Mouse (Mus musculus) adrenal gland, adult 2 months (tissue): ENCODE results near the gene Cd2bp2. TPM values are rescaled to one million over a fixed set of nuclear protein-coding genes. Genes with fewer than 3 reads are reported as not detected.
A peak's percentile ranks its signal among the peaks of the same experiment; 100 is the strongest.
"Not testable (repeated sequence)": the region's sequence is repeated elsewhere in the genome, so short reads cannot be mapped to it uniquely, and the experiment has no call there.

ENCODE experiments used
- DNase-seq: peaks from one replicate; pipeline ENCODE4 v3.0.0; 2021
- polyA plus RNA-seq: library from polyadenylated mRNA; depleted of rRNA; stranded (reverse); fragments of >200 nt; gene quantifications from 2 replicates; pipeline ENCODE4 v1.2.3, GENCODE M21; 2012
- total RNA-seq, 2 experiments: library from RNA; stranded (reverse); gene quantifications; 2 replicates each; pipeline ENCODE4 v1.2.3; 2021

The Cd2bp2 gene
- total and polyA plus RNA-seq, 3 experiments, result 13.8 to 67.6 (median 37.6) TPM

DNA sequence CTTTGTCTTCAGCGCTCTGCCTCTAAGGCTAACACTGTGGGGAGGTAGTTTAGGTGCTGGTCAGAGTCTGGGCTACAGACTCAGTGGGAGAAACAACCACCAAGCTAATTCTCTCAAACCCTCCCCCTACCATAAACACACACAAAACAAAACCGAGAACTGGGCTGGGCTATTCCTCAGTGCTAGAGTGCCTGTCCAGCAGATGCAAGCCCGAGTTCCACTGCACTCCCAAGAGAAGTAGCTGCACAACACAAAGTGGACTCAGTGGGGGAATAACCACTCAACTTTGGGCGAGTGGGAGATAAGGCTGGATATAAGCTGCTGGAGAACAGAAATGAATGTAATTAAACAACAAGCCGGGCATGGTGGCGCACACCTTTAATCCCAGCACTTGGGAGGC is 5.2 kb downstream of the Cd2bp2 start:
- no peak for DNase-seq

DNA sequence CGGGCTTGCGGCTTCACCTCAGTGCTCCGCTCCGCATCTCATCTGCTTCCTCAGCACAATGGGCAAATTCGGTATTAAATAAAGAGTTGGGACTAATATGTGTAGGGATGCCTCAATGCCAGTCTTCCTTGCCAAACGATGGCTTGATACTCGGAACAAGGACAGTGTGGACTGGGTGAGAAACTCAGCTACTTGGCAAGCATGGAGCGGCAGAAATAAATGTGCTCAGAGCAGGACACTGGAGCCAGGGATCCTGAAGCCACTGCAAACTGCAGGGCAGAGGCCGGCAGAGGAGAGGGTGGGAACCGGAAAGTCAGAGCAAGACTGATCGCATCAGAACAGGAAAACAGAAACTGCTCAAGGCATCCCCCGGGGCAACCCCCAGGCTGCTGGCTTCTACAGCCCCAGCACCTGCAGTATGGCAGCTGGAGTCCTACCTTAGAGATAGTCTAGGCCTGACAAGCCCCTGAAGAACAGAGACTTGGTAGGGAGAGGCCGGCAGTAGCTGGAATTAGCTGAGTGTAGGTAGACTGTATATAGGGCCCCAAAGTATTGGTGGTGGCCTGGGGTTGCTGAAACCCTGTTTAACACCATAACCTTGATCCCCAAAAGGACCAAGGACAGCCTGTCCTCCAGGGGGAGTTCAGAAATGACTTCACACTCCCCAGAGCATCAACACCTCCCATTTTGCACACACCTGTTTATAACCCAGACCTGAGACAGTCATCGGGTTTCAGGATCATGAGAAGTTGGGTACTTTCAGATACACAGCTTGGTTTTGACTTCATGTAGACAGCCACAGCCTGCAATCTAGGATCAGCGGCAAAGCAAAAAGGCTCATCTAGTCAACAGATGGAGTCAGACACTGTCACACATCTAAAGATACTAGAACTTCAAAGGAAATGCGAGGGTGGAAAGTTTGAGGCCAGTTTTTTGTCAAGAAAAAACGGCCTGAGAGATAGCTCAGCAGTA is 7.3 kb downstream of the Cd2bp2 start:
- no peak for DNase-seq

DNA sequence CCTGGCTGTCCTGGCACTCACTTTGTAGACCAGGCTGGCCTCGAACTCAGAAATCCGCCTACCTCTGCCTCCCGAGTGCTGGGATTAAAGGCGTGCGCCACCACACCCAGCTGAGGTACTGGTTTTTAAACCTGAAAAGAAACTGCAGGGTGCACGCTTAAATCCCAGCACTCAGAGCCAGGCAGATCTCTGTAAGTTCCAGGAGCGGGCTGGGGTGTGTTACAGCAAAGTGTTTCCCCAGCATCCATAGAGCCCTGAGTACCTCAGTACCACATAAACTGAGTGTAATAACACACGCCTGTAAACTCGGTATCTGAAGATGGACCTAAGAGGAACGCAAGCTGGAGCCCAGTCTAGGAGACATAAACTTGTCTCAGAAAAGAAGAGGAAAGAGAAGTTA is 8.5 kb downstream of the Cd2bp2 start:
- DNase-seq, result no peak

DNA sequence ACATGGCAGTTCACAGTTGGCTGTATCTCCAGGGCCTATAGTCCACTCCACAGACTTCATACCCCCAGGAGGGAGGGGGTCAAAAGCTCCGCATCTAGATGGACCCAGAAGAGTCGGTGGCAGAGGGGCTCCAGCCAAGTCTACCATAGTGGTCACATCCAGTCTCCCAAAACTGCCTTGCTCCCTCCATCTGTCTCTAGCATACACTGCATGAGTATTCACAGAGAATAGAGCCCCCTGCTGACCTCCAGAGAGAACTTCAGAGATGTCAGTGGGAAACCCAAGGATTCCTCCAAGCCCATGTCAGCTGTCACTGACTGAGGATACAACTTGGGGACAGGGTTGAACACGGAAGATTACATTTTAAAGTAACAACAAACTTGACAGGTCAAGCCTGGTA is 10.2 kb downstream of the Cd2bp2 start:
- no peak for DNase-seq

DNA sequence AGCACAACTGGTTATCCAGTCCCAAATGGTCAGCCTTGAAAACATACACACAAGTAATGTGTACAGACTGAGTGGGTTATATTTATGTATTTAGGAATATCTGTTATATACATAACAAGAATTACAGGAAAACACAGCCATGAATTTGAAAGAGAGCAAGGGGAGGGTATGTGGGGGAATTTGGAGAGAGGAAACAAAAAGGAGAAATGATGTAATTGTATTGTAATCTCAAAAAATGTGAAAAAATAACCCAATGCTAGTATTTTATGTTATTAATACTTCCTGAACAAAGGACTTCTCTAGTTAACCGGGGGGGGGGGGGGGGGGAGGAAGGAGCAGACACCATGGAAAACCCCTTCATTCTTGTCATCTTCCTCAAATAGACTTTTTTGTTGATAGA is 11.1 kb downstream of the Cd2bp2 start:
- no peak for DNase-seq

DNA sequence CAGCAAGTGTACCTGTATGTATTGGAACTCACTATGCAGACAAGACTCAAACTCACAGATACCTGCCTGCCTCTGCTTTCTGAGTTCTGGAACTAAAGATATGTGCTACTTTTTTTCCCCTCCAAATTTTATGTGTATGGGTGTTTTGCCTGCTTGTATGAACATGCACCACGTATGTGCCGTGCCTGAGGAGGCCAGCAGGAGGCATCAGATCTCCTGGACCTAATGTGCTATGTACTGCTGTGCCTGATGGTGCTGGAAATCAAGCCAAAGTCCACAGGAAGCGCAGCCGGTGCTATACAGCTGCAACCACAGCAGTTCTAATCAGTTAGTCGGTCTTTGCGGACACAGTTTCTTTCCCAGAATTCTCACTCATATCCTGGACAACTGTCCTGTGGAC is 12.0 kb downstream of the Cd2bp2 start:
- no peak for DNase-seq

DNA sequence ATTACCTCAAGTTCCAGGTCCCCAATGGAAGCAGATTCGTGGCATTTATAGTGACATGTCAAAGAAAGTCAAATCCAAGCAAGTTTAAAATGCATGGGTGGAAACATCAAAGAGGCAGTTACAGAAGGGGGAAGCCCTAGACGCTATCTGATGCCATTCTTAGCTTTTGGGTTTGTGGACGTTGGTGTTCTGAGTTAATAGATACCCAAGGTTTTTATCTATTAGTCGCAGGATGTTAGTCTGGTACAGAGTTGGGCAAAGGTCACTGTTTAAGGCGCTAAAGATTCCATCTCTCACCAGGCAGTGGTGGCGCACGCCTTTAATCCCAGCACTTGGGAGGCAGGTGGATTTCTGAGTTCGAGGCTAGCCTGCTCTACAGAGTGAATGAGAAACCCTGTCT is 12.5 kb downstream of the Cd2bp2 start:
- no peak for DNase-seq

DNA sequence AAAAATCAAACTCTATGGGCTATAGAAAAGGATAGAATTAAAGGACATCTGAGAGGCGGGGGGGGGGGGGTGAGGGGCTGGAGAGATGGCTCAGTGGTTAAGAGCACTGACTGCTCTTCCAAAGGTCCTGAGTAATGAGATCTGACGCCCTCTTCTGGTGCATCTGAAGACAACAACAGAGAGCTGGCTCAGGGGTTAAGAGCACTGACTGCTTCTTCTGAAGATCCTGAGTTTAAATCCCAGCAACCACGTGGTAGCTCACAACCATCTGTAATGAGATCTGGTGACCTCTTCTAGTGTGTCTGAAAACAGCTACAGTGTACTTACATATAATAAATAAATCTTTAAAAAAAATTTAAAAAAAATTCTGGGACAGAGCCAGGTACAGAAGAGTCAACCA is 14.1 kb downstream of the Cd2bp2 start:
- not testable (repeated sequence) for DNase-seq

DNA sequence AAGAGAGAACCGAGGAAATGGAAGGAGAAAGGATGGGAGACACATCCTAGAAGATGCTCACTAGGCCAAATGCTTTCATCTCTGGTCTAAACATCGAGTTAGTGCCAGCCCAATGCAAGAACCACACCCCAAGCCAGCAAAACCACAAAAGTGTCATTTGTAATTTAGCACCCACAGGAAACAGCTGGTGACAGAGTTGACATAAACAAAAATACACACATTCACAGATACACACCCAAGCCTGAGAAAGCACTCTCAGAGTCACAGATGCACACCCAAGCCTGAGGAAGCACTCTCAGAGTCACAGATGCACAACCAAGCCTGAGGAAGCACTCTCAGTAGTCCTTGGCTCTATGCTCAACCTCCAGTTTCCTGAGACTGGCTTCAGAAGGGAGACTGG is 15.1 kb downstream of the Cd2bp2 start:
- DNase-seq, result no peak

DNA sequence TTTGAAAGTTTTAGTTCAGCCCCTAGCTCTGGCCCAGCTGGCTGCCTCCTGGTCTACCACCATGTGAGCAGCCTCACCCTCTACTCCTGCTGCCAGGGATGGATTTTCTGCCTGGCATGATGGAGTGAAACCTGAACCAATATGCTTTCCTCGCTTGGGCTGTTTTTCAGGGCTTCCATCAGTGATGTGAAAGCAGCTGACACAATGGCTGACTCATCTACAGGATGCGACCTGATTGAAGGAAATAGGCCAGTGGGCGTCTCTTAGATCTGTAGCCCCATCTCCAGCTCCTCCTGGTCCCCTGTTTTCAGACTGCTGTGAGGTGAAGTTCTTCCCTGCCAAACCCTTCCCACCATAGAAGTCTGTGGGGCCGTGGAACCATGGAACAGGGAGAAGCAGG is 18.9 kb downstream of the Cd2bp2 start:
- DNase-seq, result no peak

DNA sequence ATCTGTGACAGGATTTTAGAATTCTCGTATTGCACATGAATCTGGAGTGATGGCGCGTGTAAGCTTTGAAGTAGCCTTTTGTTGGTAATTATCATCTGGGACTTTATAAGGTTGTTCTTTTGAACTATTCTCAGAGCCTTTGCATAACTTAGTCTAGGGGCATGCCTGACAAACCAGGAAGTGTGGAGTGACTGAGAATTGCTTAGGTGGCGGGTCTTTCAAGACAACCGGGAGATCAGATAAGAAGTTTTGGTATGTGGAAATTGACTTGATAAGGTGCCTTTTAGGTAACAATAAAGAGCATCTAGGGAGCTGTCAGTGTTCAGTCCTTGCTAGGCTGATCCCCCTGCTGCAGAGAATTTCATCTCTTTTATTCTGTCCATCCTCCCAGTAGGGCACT is 29.3 kb downstream of the Cd2bp2 start:
- DNase-seq, result no peak

DNA sequence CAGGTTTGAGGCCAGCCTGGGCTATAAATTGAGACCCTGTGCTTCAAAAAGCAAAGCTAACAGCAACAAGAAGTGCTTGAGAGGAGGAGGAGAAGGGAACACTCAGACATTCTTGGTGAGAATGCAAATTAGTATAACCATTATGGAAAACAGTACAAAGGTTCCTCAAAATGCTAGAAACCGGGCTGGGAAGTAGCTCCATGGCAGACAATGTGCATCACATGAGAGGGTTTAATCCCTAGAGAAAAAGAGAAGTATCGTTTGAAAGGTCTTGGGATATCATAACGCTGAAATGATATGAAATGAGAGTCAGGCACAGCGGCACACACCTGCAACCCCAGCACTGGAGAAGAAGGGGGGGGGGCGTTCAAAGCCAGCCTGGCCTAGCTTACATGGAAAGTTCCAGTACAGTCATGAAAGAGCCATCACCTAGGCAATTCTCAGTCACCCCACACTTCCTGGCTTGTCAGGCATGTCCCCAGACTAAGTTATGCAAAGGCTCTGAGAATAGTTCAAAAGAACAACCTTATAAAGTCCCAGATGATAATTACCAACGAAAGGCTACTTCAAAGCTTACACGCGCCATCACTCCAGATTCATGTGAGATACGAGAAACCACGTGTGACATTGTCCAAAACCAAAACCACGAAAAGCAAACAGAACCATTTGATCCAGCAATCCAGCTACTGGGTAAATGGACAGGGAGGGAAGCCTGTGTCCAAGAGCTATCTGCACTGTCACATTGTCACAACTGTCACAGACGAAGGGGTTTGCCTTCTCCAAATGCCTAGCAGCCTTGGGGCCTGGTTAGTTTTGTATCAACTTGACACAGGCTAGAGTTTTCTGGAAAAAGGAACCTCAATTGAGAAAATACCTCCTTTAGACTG is 30.0 kb downstream of the Cd2bp2 start:
- DNase-seq, result no peak

DNA sequence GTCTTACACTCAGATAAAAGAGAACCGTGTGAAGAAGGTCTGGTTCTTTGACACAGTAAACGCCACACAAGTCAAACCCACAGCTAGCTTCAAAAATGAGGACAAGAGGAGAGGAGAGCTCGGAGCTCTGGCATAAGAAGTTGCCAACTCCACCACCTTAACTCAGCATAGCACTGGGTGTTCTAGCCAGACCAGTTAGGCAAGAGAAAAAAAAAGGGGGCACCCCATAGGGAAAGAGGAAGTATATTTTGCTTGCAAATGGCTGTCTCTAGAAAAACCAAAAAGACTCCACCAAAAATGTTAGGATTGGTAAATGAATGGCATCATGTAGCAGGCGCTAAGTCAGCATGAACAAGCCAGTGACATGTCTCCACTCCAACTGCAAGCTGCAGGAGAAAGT is 31.8 kb downstream of the Cd2bp2 start:
- no peak for DNase-seq

DNA sequence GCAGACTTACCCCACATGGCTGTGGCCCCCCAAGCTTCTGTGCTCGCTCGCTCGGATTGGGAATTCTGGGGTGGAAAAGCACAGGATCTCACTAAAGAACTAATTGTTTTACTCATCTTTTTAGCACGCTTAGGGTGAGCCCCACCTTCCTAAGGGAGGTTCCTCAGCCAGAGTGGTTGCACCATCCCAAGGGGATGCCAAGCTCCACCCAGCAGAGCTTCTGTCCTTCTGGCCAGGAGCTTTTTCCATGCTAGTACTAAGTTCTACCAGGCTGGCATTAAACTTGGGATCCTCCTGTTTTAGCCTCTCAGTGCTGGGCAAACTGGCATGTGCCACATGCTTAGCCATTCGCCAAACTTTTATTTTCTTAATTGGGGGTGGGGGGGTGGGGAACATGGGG is 33.3 kb downstream of the Cd2bp2 start:
- peak; percentile 57 for DNase-seq

DNA sequence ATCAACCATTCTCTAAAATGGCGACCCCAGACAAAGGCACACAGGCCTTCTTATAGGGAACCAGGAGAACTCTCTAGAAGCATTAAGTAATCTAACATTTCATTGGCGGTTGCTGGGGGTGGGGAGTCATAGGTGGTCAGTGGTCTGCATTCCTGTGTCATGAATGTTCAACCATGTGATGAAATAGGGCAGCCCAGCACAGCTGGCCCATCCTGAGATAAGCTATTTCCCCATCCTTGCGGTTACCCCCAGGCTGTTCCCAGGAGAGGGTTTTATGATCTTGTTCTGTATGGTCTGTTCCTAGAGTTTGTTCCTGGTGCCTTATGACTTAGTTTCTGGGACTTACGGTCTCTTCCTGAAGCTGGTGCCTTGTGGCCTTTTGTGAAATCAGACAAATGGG is 38.3 kb downstream of the Cd2bp2 start:
- no peak for DNase-seq

DNA sequence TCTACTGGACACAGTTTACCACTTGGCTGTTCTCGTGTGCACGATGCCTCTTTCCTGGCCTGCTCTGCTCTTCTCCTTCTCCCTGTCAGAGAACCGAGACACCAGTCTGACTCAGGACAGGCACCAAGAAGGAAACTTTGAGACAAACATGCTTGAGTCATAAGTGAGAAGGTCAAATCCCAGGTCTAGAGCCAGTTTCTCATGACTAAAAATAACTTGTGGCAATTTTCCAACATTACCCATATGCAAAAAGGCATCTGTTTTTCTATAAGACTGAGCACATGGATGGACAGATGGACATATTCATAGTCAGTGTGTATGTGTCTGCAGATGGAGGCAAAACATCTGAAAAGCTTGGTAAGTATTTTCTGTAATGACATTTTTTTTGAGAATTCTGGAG is 42.4 kb downstream of the Cd2bp2 start:
- peak; percentile 60 for DNase-seq

DNA sequence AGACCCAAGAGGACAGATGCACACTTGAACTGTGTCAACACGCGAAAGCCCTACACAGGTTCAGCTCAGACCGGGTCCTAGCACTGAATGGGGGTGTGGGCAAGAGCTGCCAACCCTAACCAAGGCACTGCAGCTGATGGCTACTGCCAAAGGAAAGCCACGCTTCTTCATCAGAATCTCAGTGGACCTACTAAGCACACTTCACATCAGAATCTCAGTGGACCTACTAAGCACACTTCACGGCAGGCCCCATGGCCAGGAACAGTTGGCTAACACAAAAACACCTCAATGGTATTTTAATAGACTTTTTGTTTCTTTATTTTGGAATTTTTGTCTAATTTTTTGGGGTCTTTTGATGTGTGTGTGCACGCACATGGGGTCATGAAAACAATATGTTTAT is 43.4 kb downstream of the Cd2bp2 start:
- DNase-seq, result no peak

DNA sequence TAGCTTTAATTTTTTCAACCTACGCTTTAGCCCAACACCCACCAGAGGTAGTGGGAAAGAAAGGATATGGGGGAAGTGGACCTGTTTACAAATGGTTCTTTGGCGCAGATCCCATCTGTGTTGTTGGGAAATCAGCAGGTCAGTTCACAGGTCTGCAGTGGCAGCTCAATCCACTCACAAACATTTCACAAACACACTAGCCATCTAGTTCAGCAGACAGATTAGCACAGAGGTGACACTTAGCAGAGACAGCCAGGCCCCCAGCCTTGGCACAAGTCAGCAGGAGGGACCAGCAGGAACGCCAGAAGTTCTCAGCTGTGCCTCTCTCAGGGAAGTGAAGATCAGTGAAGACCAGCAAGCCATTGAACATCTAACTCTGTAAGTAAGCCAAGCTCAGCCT is 47.9 kb downstream of the Cd2bp2 start:
- no peak for DNase-seq

DNA sequence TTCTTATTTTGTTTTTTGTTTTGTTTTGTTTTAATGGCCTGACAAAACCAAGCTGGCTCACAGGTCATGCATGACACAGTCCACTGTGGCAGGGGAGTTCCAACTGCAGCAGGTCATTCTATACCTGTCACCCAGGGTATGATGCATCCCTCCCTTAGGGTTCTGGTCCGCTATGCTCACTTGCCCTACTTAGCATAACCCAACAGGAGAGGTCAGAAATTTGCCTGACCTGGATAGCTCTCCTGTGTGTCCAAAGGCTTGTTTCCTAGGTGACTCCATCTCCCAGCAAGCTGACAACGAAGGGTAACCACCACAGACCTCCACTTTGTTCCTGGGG is 49.6 kb downstream of the Cd2bp2 start:
- no peak for DNase-seq

DNA sequence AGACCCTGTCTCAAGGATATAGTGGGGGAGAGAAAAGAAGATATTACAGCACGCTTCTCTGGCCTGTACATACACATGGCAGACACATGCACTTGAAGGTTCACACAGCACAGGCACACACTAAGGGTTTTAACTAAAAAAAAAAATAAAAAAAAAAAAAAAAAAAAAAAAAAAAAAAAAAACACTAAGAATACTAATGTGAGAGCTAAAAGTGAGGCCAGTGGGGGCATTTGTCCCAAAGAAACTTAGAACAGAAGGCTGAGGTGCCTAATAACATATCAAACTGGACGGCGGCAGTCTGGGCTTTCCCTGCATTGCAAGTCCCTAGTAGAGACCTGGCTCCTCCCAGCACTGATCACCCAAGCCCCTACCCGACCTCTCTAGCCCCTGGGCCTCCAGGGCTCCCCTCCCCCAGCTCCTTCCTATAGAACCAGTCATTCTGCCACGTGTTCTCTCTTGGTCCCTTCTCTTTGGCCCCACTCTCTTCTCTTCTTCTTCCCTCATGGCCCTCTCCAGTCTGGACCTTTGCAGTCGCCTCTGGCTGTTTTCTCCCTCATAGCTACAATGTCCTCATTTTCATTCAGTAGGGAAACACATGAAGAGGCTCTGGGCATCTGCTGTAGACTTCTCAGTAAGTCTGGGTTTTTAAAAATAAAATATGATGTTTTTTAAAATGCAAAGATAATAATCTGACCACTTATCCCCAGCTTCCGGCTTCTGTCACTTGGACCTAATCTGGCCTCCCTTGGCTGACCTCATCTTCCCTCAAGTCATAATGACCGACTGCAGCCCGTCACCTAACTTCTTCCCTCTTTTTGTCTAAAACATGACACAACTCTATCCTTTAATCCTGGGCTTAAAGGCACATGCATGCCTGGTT is 50.2 kb downstream of the Cd2bp2 start:
- DNase-seq, result no peak

DNA sequence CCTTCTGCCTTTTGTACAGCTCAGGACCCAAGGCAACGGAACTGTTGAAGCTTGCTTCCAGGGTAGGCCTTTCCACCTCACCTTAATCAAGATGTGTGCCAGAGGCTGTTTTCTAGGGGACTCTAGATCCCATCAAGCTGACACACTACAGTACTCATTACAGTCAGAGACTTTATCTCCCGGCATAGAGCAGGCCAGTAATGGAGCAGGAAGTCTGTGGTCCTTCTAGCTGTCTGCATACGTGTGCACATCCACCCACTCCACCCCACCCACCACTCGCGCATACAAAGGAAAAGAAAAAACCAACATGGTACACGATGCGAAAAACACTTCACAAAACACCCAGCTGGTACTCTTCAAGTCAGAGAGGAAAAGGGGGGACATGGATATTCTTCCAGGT is 51.4 kb downstream of the Cd2bp2 start:
- DNase-seq, result no peak

DNA sequence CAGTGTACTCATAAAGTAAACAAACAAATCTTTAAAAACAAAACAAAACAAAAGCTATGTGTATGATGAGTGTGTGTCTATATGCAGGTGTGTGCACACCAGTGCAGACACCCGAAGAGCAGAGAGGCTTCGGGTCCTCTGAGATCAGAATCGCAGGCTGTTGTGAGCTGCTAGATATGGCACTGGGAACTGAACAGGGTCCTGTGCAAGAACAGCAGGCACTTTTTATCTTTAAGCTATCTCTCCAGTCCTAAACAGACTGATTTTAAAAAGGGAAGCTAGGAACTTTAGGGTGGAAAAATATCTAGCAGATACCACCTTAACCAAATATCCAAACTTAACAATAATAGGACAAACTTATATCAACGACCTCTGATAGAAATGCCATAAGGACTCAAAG is 53.2 kb downstream of the Cd2bp2 start:
- DNase-seq, result no peak
